Mouse (Mus musculus) heart, embryonic 16.5 days (tissue): Measurements from ENCODE around the gene Rbm19. TPM values are rescaled to one million over a fixed set of nuclear protein-coding genes. Genes with fewer than 3 reads are reported as not detected.

Experiments used
- ATAC-seq: fragments of 200-750 bp; cut with Nextera tagmentation; replicated peaks from 2 replicates; pipeline ENCODE4 v1.8.0; 2017; ENCODE audit warnings: moderate number of reproducible peaks; ENCODE audit not compliant: insufficient read depth, low FRiP score; ENCODE audit errors: extremely low read depth
- H3K27ac ChIP-seq: fragments of 300-500 bp; sonication (generic); 2 replicates; pipeline ENCODE4 v1.5.1; 2014; ENCODE audit warnings: mild to moderate bottlenecking, low read length, control low read depth, moderate library complexity
- H3K27me3 ChIP-seq: fragments of 300-500 bp; sonication (generic); 2 replicates; pipeline ENCODE4 v1.6.1; 2014; ENCODE audit warnings: low read length, mixed read lengths; ENCODE audit not compliant: control insufficient read depth, insufficient read depth
- H3K36me3 ChIP-seq: fragments of 300-500 bp; sonication (generic); 2 replicates; pipeline ENCODE4 v1.6.1; 2014; ENCODE audit not compliant: control insufficient read depth, insufficient read depth
- H3K4me1 ChIP-seq: fragments of 300-500 bp; sonication (generic); 2 replicates; pipeline ENCODE4 v1.6.1; 2014; ENCODE audit warnings: low read length, mixed read lengths; ENCODE audit not compliant: control insufficient read depth, insufficient read depth
- H3K4me2 ChIP-seq: fragments of 300-500 bp; sonication (generic); 2 replicates; pipeline ENCODE4 v1.6.1; 2014; ENCODE audit warnings: low read depth, mild to moderate bottlenecking, control low read depth, low read length
- H3K4me3 ChIP-seq: fragments of 300-500 bp; sonication (generic); 2 replicates; pipeline ENCODE4 v1.5.1; 2014; ENCODE audit warnings: mild to moderate bottlenecking, control low read depth, low read length
- H3K9ac ChIP-seq: fragments of 300-500 bp; sonication (generic); 2 replicates; pipeline ENCODE4 v1.6.1; 2014; ENCODE audit warnings: low read length, control low read depth
- H3K9me3 ChIP-seq: fragments of 300-500 bp; sonication (generic); replicated peaks from 2 replicates; pipeline ENCODE4 v1.6.1; 2016; ENCODE audit warnings: low read length; ENCODE audit not compliant: control insufficient read depth
- WGBS: fragments of 180-500 bp; shearing (Covaris S2); extraction: QIAGEN DNeasy Blood & Tissue Kit; methylation state at CpG from one replicate; pipeline ENCODE4 v1.1.7; 2014; 5-methylcytosine and 5-hydroxymethylcytosine counted together
- polyA plus RNA-seq: library from polyadenylated mRNA; unstranded; fragments of >200 nt; fragmentation: Nextera tagmentation; extraction: Ambion mirVana; gene quantifications from 2 replicates; pipeline ENCODE4 v1.2.1, GENCODE M21; 2015

Rbm19 gene
- polyA plus RNA-seq, 1 experiment from 2014 or later = 14.6 TPM

DNA sequence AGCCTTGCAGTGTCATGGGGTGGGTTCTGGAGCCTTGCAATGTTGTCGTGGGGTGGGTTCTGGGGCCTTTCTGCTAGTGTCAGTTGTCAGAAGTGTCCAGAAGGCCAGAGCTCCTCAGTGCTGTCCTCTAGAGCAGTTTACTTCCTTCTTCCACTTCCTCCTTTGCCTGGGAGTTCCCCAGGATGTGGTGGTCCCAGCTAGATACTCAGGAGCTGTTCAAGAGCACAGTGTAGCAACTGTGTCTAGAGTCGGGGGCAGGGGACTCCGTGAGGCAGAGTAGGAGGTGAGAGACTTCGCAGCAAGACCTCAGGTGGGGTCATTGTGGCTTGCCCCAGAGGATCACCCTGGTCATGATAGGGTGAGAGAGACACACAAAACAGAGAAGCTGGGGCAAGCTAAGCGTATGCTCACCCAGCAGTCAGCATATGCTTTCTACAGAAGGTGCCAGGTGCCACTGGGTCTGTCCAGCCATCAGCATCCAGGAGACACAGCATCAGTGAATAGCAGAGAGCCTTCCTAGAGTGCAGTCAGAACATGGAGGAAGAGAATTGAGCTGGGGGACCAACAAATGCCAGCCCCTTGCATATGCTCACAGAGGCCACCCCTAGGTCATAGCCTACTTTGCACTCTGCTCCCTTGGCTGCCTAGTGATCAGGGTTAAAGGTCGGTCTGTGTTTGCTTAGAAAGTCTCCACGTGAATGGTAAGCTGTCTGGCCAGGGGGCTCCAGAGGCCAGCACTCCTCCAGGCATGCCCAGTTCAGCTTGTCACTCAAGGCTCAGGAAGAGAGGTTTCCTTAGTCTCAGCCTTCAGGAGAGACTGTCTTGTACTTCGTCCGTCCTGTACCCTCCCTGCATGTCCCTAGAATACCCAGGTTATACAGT is 49.0 kb downstream of the Rbm19 start:
- H3K9me3 ChIP-seq = no peaks in the 10 kb centered on the region
- no peak overlapping the region for H3K4me2 ChIP-seq
- 77% methylated on average over 9 of the region's 9 CpGs for WGBS
- no peak overlapping the region for H3K4me3 ChIP-seq
- H3K27me3 ChIP-seq = no peaks in the 10 kb centered on the region
- no peaks in the 10 kb centered on the region for H3K36me3 ChIP-seq
- H3K9ac ChIP-seq = no peak overlapping the region
- ATAC-seq = no peak
- H3K4me1 ChIP-seq = no peaks in the 10 kb centered on the region
- H3K27ac ChIP-seq = no peak overlapping the region

DNA sequence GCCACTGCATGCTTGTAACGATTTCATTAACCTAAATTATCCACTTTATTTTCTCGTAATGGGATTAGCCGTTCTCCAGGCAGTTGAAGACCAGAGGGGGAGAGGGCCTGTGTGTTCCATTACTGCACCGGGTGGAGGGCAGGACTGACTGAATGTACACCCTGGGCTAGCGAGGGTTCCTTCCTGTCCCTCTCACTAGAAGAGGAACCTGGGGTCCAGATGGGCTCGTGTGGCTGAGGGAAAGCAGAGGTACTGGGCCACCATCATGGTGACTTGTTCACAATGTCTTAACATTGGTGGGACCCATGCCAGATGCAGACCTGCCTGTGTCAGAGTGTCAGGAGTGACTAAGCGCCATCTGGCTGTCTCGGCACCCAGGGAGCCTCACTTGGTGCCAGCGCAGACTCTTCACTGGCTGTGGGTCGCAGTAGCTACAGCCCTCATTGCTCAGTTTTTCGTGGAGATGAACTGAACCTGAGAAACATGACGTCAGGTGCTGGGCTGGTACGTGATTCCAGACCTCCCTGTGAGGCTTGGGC is 51.6 kb downstream of the Rbm19 start:
- H3K9me3 ChIP-seq = no peaks in the 10 kb centered on the region
- no peak overlapping the region for H3K9ac ChIP-seq
- no peaks in the 10 kb centered on the region for H3K27me3 ChIP-seq
- no peak overlapping the region for H3K4me2 ChIP-seq
- no peak overlapping the region for H3K4me3 ChIP-seq
- H3K4me1 ChIP-seq = peaks cover 10% of the 10 kb centered on the region
- WGBS = 81% methylated on average over 13 of the region's 13 CpGs
- no peak overlapping the region for H3K27ac ChIP-seq
- no peaks in the 10 kb centered on the region for H3K36me3 ChIP-seq
- ATAC-seq = no peak

GRCm38 (mm10) chr5:120171865-120172728 is 55.8 kb downstream of the Rbm19 start:
- no peak for ATAC-seq
- H3K4me3 ChIP-seq = no peak overlapping the region
- H3K36me3 ChIP-seq = no peaks in the 10 kb centered on the region; the same call in none of the 2 replicates
- H3K4me1 ChIP-seq = peaks cover 10% of the 10 kb centered on the region
- no peaks in the 10 kb centered on the region for H3K27me3 ChIP-seq
- no peak overlapping the region for H3K27ac ChIP-seq
- no peak overlapping the region for H3K9ac ChIP-seq
- 59% methylated on average over 18 of the region's 18 CpGs for WGBS
- H3K4me2 ChIP-seq = no peak overlapping the region
- no peaks in the 10 kb centered on the region for H3K9me3 ChIP-seq

- H3K36me3 ChIP-seq = no peaks in the 10 kb centered on the region; the same call in none of the 2 replicates
- H3K9ac ChIP-seq = no peak overlapping the region
- H3K9me3 ChIP-seq = no peaks in the 10 kb centered on the region
- no peak overlapping the region for H3K4me2 ChIP-seq
- no peak overlapping the region for H3K27ac ChIP-seq
- H3K4me1 ChIP-seq = peaks cover 10% of the 10 kb centered on the region
- ATAC-seq = no peak
- whole genome bisulfite sequencing = 47% methylated on average over 8 of the region's 8 CpGs
- H3K27me3 ChIP-seq = no peaks in the 10 kb centered on the region
- no peak overlapping the region for H3K4me3 ChIP-seq
These were observed 56.5 kb downstream of the Rbm19 start for GRCm38 (mm10) chr5:120172729-120173101.

DNA sequence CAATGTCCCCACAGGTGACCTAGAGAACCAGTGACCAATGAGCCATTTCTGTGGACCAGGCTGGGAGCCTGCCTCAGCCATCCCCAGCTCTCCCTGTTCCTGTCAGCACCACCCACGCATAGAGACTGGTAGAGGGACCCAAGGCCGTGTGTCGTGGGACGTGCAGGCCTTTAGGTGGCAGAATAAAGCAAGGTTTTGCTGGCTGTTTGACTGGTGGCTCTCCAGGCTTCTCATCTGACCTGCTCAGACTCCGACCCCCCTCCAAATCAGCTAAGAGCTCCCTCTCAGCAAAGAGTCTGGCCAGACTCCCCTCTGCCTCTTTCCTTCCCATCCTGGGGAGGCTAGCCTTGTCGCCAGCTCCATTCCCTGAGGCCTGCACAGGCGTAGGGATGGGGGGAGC is 58.1 kb downstream of the Rbm19 start:
- WGBS = 59% methylated on average over 7 of the region's 7 CpGs
- Histone ChIP-seq H3K4me3 (no peak overlapping the region), H3K27ac (no peak overlapping the region), H3K4me1 (peaks cover 10% of the 10 kb centered on the region), H3K9me3 (no peaks in the 10 kb centered on the region), H3K36me3 (no peaks in the 10 kb centered on the region; the same call in none of the 2 replicates), H3K4me2 (no peak overlapping the region), H3K9ac (no peak overlapping the region), H3K27me3 (no peaks in the 10 kb centered on the region)
- ATAC-seq = no peak

GRCm38 (mm10) chr5:120175217-120175616 is 59.0 kb downstream of the Rbm19 start:
- H3K27ac ChIP-seq = no peak overlapping the region
- no peaks in the 10 kb centered on the region for H3K27me3 ChIP-seq
- peaks cover 1% of the 10 kb centered on the region for H3K9me3 ChIP-seq
- WGBS = 85% methylated on average over 8 of the region's 8 CpGs
- H3K4me2 ChIP-seq = no peak overlapping the region
- H3K4me3 ChIP-seq = no peak overlapping the region
- H3K9ac ChIP-seq = no peak overlapping the region
- ATAC-seq = no peak
- H3K4me1 ChIP-seq = peaks cover 10% of the 10 kb centered on the region
- H3K36me3 ChIP-seq = peaks cover 4% of the 10 kb centered on the region

GRCm38 (mm10) chr5:120176246-120177065 is 60.2 kb downstream of the Rbm19 start:
- Histone ChIP-seq H3K4me2 (no peak overlapping the region), H3K4me1 (peaks cover 10% of the 10 kb centered on the region), H3K4me3 (no peak overlapping the region), H3K27ac (no peak overlapping the region), H3K9ac (no peak overlapping the region), H3K36me3 (peaks cover 11% of the 10 kb centered on the region), H3K9me3 (peaks cover 8% of the 10 kb centered on the region), H3K27me3 (no peaks in the 10 kb centered on the region)
- 89% methylated on average over 13 of the region's 13 CpGs for WGBS
- ATAC-seq = no peak

- Histone ChIP-seq H3K27ac (no peak overlapping the region), H3K4me2 (no peak overlapping the region), H3K9ac (no peak overlapping the region), H3K27me3 (no peaks in the 10 kb centered on the region), H3K9me3 (peaks cover 8% of the 10 kb centered on the region), H3K4me3 (no peak overlapping the region), H3K36me3 (peaks cover 11% of the 10 kb centered on the region), H3K4me1 (peaks cover 8% of the 10 kb centered on the region)
- no peak for ATAC-seq
- WGBS = 89% methylated on average over 4 of the region's 4 CpGs
These were observed 60.7 kb downstream of the Rbm19 start for GRCm38 (mm10) chr5:120177066-120177340.
